In the genomic region with DNA sequence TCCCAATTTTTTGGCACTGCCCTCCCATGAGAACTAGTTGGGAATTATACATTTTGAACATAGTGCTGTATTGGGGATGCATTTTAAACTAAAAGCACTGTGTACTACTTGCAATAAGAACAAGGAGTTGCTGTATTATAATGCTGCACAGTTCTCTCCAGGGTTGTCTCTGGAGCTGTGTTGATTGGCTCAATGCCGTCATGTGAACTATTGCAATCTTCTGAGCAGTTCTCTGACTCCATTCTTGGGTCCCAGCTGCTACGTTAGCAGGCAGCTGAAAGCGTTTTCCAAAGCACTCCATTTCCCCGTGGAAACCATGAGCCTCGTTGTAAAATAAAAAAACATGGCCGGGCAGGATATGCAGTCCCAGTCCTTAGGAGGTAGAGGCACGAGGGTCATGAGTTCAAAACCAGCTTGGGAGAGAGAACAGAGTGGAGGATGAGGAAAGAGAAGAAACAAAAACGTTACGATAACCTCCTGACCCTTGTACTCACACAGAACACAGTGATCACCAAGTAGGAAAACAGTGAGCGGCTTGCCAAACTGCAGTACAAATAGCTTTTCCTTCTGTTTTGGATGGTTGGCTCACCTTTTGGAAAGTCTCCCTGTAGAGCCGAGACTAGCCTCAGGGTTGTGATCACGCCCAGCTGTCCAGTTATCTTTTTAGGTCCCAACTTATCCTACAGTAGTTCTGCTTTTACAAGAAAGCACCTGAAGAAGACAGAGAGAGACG, we compare ENCODE assay signal across 24 mouse cellular contexts.
DNase-seq lines count a peak whose midpoint lies in the region; ATAC-seq lines count a peak whose summit lies in the region.
"Had no signal": no experiment of that assay in that cellular context is flagged by ENCODE, and none has a peak within 500 bp of the region (broad histone marks: within the 10 kb centered on the region; RNA-seq: fewer than 3 reads in every experiment).

No protein-coding gene starts in this region.

- H3K27me3 ChIP-seq in forebrain, embryonic 14.5 days (replicated peaks; ENCODE audit: control insufficient read depth, insufficient read depth, low read length), result no peaks in the 10 kb centered on the region
- no peaks in the 10 kb centered on the region for H3K27me3 ChIP-seq in forebrain, embryonic 10.5 days (ENCODE audit: poor library complexity, severe bottlenecking)
- no peaks in the 10 kb centered on the region for H3K27me3 ChIP-seq in hindbrain, embryonic 14.5 days (ENCODE audit: control insufficient read depth, insufficient read depth, low read length)
- H3K27me3 ChIP-seq in hindbrain, embryonic 13.5 days, result no peaks in the 10 kb centered on the region
- no peaks in the 10 kb centered on the region for H3K27me3 ChIP-seq in liver, embryonic 11.5 days (replicated peaks; ENCODE audit: control insufficient read depth, insufficient read depth, low read length)
- 0 out of 2 replicates have a peak, but pooled peaks cover 3% of the 10 kb centered on the region for H3K27me3 ChIP-seq in liver, embryonic 12.5 days (replicated peaks)
- H3K27me3 ChIP-seq: heart, embryonic 15.5 days; liver, embryonic 15.5 days had no signal

- H3K4me3 ChIP-seq in forebrain, embryonic 14.5 days (ENCODE audit: low read depth, low read length), result no peak overlapping the region
- no peak overlapping the region for H3K4me3 ChIP-seq in forebrain, embryonic 10.5 days
- no peak overlapping the region for H3K4me3 ChIP-seq in hindbrain, embryonic 14.5 days (replicated peaks; ENCODE audit: low read length)
- H3K4me3 ChIP-seq in hindbrain, embryonic 13.5 days, result no peak overlapping the region
- H3K4me3 ChIP-seq in liver, embryonic 11.5 days (ENCODE audit: low read depth, low read length), result no peak overlapping the region
- H3K4me3 ChIP-seq in liver, embryonic 12.5 days, result no peak overlapping the region
- H3K4me3 ChIP-seq: embryonic facial prominence, embryonic 10.5 days; heart, embryonic 15.5 days; layer of hippocampus, adult 2 months; liver, embryonic 15.5 days had no signal

- H3K4me2 ChIP-seq in forebrain, embryonic 14.5 days (ENCODE audit: low read length), result no peak overlapping the region
- H3K4me2 ChIP-seq in hindbrain, embryonic 14.5 days (replicated peaks), result no peak overlapping the region
- no peak overlapping the region for H3K4me2 ChIP-seq in hindbrain, embryonic 13.5 days
- no peak overlapping the region for H3K4me2 ChIP-seq in liver, embryonic 11.5 days
- H3K4me2 ChIP-seq in liver, embryonic 12.5 days, result no peak overlapping the region
- H3K4me2 ChIP-seq: heart, embryonic 15.5 days; liver, embryonic 15.5 days; midbrain, embryonic 11.5 days had no signal

- 73% methylated on average over 13 of the region's 13 CpGs for WGBS in forebrain, embryonic 14.5 days
- whole genome bisulfite sequencing in forebrain, embryonic 10.5 days, result 83% methylated on average over 13 of the region's 13 CpGs
- 70% methylated on average over 13 of the region's 13 CpGs for WGBS in hindbrain, embryonic 14.5 days
- 73% methylated on average over 13 of the region's 13 CpGs for WGBS in hindbrain, embryonic 13.5 days
- WGBS in liver, embryonic 11.5 days, result 68% methylated on average over 13 of the region's 13 CpGs
- WGBS in liver, embryonic 12.5 days (ENCODE audit: insufficient replicate concordance), result 57% methylated on average over 13 of the region's 13 CpGs

- 0 out of 2 replicates have a peak, but pooled peaks have one; percentile 37 for ATAC-seq in forebrain, embryonic 14.5 days
- ATAC-seq in hindbrain, embryonic 14.5 days (ENCODE audit: low FRiP score), result 0 out of 2 replicates have a peak, but pooled peaks have one; percentile 53
- ATAC-seq in hindbrain, embryonic 13.5 days (ENCODE audit: low FRiP score), result no peak
- ATAC-seq in liver, embryonic 11.5 days (replicated peaks; ENCODE audit: low FRiP score), result no peak
- no peak for ATAC-seq in liver, embryonic 12.5 days
- ATAC-seq: intestine, embryonic 16.5 days had no signal

- no peak overlapping the region for H3K27ac ChIP-seq in forebrain, embryonic 14.5 days (ENCODE audit: low read depth, low read length)
- no peak overlapping the region for H3K27ac ChIP-seq in forebrain, embryonic 10.5 days
- H3K27ac ChIP-seq in hindbrain, embryonic 14.5 days, result no peak overlapping the region
- H3K27ac ChIP-seq in hindbrain, embryonic 13.5 days, result no peak overlapping the region
- no peak overlapping the region for H3K27ac ChIP-seq in liver, embryonic 11.5 days (ENCODE audit: low read depth, low read length)
- no peak overlapping the region for H3K27ac ChIP-seq in liver, embryonic 12.5 days
- H3K27ac ChIP-seq: embryonic facial prominence, embryonic 10.5 days; heart, embryonic 15.5 days; layer of hippocampus, adult 2 months; liver, embryonic 15.5 days; stomach, postnatal 0 days had no signal

- peak; percentile 18 for DNase-seq in forebrain, embryonic 14.5 days (ENCODE audit: low spot score)
- no peak for DNase-seq in forebrain, embryonic 10.5 days (ENCODE audit: extremely low spot score, low spot score)
- no peak for DNase-seq in hindbrain, embryonic 14.5 days (ENCODE audit: low spot score)
- peak; percentile 24 for DNase-seq in liver, embryonic 11.5 days (ENCODE audit: low spot score)
- no peak for DNase-seq in natural killer cell, adult 2 months (ENCODE audit: low spot score in 2 of 2)
- DNase-seq: adrenal gland, postnatal 36 days; cerebellum, adult 11 months; cerebellum, adult 9-11 months; gastrocnemius, postnatal 36 days; kidney, adult 9 months; kidney, postnatal 14 days; lung, postnatal 10 days; right cerebral cortex, postnatal 14 days; thymus, adult 2 months; thymus, postnatal 4 days had no signal

- H3K9ac ChIP-seq in forebrain, embryonic 14.5 days (ENCODE audit: low read length), result no peak overlapping the region
- no peak overlapping the region for H3K9ac ChIP-seq in hindbrain, embryonic 14.5 days
- H3K9ac ChIP-seq in hindbrain, embryonic 13.5 days, result no peak overlapping the region
- no peak overlapping the region for H3K9ac ChIP-seq in liver, embryonic 11.5 days (ENCODE audit: low read depth, low read length)
- H3K9ac ChIP-seq in liver, embryonic 12.5 days, result no peak overlapping the region
- H3K9ac ChIP-seq: heart, embryonic 15.5 days; liver, embryonic 15.5 days had no signal

- H3K36me3 ChIP-seq in forebrain, embryonic 14.5 days (ENCODE audit: control insufficient read depth, insufficient read depth, low read length), result no peaks in the 10 kb centered on the region
- no peaks in the 10 kb centered on the region for H3K36me3 ChIP-seq in forebrain, embryonic 10.5 days (replicated peaks)
- no peaks in the 10 kb centered on the region for H3K36me3 ChIP-seq in hindbrain, embryonic 14.5 days (replicated peaks; ENCODE audit: control insufficient read depth, insufficient read depth)
- H3K36me3 ChIP-seq in hindbrain, embryonic 13.5 days, result no peaks in the 10 kb centered on the region
- no peaks in the 10 kb centered on the region for H3K36me3 ChIP-seq in liver, embryonic 11.5 days (ENCODE audit: control insufficient read depth, insufficient read depth, low read length)
- no peaks in the 10 kb centered on the region for H3K36me3 ChIP-seq in liver, embryonic 12.5 days
- H3K36me3 ChIP-seq: embryonic facial prominence, embryonic 10.5 days; liver, embryonic 15.5 days had no signal

- H3K4me1 ChIP-seq in forebrain, embryonic 14.5 days (ENCODE audit: control insufficient read depth, insufficient read depth, low read length), result no peaks in the 10 kb centered on the region
- H3K4me1 ChIP-seq in forebrain, embryonic 10.5 days, result no peaks in the 10 kb centered on the region
- no peaks in the 10 kb centered on the region for H3K4me1 ChIP-seq in hindbrain, embryonic 14.5 days (replicated peaks; ENCODE audit: control insufficient read depth, insufficient read depth, low read length)
- H3K4me1 ChIP-seq in hindbrain, embryonic 13.5 days (replicated peaks), result no peaks in the 10 kb centered on the region
- H3K4me1 ChIP-seq in liver, embryonic 11.5 days (replicated peaks; ENCODE audit: control insufficient read depth, insufficient read depth, low read length), result no peaks in the 10 kb centered on the region
- no peaks in the 10 kb centered on the region for H3K4me1 ChIP-seq in liver, embryonic 12.5 days
- H3K4me1 ChIP-seq: embryonic facial prominence, embryonic 10.5 days; heart, embryonic 15.5 days had no signal

- no peaks in the 10 kb centered on the region for H3K9me3 ChIP-seq in forebrain, embryonic 14.5 days (replicated peaks; ENCODE audit: control insufficient read depth, low read length)
- H3K9me3 ChIP-seq in forebrain, embryonic 10.5 days, result no peaks in the 10 kb centered on the region
- H3K9me3 ChIP-seq in hindbrain, embryonic 14.5 days (ENCODE audit: control insufficient read depth, low read length), result no peaks in the 10 kb centered on the region
- no peaks in the 10 kb centered on the region for H3K9me3 ChIP-seq in hindbrain, embryonic 13.5 days
- no peaks in the 10 kb centered on the region for H3K9me3 ChIP-seq in liver, embryonic 11.5 days (ENCODE audit: control insufficient read depth, low read length)
- no peaks in the 10 kb centered on the region for H3K9me3 ChIP-seq in liver, embryonic 12.5 days (replicated peaks)
- H3K9me3 ChIP-seq: embryonic facial prominence, embryonic 10.5 days; heart, embryonic 15.5 days; liver, embryonic 15.5 days had no signal

Comparison
In these comparisons a context has a peak if more than half of its experiments do, and no peak if none do; other contexts are left out.
1. ATAC-seq: peak in forebrain, embryonic 14.5 days (single experiment) and hindbrain, embryonic 14.5 days (single experiment); none in hindbrain, embryonic 13.5 days (single experiment), liver, embryonic 11.5 days (single experiment) and liver, embryonic 12.5 days (single experiment).
2. DNase-seq: peak in forebrain, embryonic 14.5 days (single experiment) and liver, embryonic 11.5 days (single experiment); none in forebrain, embryonic 10.5 days (single experiment), hindbrain, embryonic 14.5 days (single experiment) and natural killer cell, adult 2 months (0 of 2).